Mouse (Mus musculus) cerebellum, adult 2 months (tissue): ENCODE measurements at regions not wholly inside any gene's neighbourhood (a gene's known extent, or its start where the extent isn't known, plus 50 kb on each side); places are given as distances from the start of the nearest gene placed in this dataset.

Source experiments
- CTCF ChIP-seq: fragments of 200-500 bp; IDR thresholded peaks from 2 replicates; pipeline ENCODE4 v1.5.1; 2011; ENCODE audit warnings: low read depth, mild to moderate bottlenecking, control low read depth, low read length, moderate library complexity, borderline replicate concordance; ENCODE audit not compliant: insufficient read depth
- POLR2A ChIP-seq: fragments of 200-500 bp; IDR thresholded peaks from 2 replicates; pipeline ENCODE4 v1.6.1; 2011; ENCODE audit warnings: low read length, control low read depth, borderline replicate concordance; ENCODE audit not compliant: insufficient read depth

GRCm38 (mm10) chr5:127017971-127018370 is 223.6 kb upstream of the Tmem132c start:
- TF ChIP-seq CTCF = no peak
- TF ChIP-seq POLR2A = no peak
